Mouse (Mus musculus): ENCODE measurements around the gene Vmn2r27. TPM values are rescaled to one million over a fixed set of nuclear protein-coding genes. Genes with fewer than 3 reads are reported as not detected.

The Vmn2r27 gene
- not detected for total RNA-seq (2021)
- long read RNA-seq, experiment 1: 0 reads
- long read RNA-seq, experiment 2: 0 reads

DNA sequence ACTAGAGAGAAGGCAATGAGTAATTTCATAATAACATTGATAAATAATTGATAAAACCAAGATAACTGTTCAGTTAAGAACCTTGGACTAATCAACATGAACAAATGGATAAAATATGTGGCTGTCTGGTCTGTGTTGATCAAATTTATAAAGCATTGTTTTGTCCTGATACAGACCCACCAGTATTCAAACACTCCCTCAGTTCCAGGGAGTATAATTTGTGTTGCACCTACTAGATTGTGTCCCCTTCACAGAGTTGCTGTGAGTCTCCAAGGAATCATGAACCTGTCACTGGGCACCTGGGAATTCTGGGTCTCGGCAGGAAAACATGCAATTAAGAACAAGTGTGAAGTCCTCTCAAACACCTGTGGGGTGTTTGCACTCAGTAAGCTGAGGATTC is at the start of gene Vmn2r27:
Gene Vmn2r27 (minus strand): TSS at position 101 of the 400 bp plus-strand sequence.
- no peak for DNase-seq

DNA sequence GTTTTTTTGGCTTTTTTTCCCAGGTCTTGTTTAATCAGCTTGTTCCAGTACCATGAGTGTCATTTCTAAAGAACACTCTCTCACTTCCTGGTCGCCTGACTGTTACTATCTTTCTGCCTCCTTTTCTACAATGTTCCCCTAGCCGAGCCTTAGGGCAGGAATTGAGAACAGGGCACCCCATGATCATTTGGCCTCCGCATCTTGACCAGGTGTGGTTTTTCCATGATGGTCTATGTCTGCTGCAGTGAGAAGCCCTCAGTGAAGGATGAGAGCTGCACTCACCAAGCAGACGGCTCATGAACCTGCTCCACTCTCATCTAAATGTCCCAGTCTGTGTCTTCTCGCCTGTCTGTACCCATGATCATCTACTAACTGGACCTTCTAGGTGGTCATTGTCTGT is 46.6 kb upstream of the Vmn2r27 start:
- no peak for DNase-seq

DNA sequence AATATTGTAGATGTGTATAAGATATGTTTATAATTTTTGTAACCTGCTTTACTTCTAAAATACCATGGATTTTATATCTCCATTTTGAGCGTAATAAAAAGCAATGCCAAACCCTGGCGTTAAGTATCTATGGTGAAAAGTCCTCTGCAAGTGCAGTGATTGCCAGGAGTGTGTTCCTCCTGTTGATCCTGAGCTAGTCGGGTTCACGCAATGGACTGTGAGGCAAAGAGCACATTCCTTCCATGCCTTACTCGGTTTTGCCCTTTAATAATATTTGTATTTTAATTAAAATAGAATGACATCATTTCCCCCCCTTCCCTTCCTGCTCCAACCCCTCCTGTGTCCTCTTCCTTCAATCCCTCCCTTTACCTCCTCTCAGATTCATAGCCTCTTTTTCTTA is 46.0 kb upstream of the Vmn2r27 start:
- DNase-seq: no peak

DNA sequence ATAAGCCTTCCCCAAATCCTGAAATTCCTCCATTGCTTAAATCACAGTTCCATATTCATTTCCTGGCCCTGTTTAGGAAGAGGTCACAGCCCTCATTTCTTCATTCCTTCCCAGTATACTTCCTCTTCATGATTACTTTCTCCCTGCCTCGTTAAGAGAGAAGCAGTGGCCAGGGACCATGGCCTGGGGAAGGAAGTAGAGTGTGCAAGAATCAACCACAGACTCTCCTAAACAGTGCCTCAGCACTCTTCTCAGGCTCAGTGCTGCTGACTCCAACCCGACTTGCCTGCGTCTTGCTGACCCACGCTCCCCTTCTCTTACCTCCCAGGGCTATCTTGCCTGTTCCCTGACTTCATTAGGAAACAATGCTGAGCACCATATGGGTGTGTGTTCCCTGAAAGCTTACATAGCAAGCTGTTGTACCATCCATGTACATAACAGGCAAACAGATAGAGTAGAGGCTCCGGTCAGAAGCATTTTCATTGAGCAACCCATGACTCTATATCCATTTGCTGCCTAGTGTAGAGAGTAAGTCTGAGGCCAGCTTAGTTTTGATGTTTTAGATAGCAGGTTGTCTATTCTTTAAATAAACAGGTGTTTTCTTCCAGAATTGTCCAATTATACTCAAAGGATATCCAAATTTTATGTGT is 41.7 kb upstream of the Vmn2r27 start:
- DNase-seq: no peak

DNA sequence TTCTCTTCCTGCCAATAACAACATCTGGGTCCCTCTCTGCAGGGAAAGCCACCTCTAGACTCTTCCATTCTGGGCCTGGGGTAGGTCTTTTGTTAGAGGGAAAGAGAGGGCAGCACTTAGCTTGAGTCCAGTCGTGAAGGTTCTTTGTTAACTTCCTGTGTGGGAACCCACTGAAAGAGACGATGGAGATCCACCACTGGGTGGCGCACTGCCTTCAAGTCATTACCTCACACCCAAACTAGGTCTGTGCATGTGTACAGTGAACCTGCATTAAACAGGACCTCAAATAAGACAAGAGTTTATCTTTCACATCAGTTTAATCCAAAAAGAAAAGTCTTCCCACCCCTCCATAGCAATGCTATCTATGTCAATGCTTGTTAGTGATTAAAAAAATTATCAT is 31.0 kb upstream of the Vmn2r27 start:
- DNase-seq: peak; percentile 76

DNA sequence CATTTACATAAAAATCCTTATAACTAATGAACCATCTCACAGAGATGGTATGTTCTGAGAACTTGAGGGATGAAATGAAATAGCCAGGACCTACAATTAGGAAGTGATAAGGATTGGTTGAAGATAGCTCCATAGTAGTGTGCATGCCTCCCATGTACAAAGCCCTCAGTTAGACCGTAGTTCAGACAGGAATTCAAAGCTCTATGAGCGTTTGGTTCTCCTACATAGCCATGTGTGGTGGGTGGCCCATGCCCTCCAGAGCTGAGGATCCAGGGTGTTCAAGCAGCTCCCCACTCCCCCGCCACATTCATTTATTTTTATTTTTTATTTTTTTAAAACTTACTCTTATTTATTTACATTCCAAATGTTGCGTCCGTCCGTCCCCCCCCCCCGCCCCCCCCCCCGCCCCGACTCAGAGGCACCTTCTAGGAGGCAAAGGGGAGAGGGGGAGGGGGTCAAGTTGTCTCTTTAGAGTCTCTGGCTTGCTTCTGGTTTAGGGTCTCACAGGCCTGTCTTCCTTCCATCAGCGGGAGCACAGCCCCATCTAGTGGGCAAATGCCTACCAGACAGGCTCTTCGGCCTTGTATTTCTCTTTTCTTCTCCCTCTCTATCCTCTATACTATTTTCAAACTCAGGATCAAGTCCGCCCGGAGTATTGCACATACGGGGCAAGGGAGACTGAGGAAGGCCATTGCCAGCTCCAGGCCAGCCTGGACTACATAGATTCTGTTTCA is 28.7 kb upstream of the Vmn2r27 start:
- peak; percentile 62 for DNase-seq

DNA sequence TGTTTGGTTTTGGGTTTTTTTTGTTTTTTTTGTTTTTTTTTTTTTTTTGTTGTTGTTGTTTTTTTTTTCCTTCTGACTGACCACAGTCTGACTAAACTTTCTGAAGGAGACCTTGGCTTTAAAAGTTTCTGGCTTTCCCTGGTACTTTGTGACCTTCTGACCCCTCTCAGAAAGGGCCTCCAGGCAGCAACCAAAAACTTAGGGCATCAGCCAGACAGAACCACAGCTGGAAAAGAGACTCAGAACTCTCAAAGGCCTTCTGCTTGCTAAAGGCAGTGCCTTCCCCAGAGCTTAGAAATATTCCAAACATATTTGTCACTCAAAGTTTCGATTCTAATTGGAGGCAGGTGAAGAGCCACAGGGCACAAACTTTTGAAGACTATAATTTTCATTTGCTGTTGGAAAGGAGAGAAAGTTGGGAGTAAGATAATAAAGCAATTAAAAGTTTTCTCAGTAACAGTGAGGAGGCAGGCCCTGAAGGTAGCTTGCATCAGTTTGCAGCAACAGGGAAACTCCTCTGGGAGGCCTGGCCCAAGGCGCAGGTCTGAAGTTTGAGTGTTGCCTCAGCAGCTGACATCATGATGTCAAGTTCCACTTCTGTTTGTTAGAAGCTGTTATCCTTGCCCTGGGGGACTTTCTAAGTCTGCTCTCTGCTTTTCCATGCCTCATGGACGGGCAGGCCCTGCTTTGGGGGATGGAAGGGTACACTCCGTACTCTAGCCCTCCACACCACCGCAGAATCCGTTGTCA is 24.2 kb upstream of the Vmn2r27 start:
- DNase-seq: no peak

DNA sequence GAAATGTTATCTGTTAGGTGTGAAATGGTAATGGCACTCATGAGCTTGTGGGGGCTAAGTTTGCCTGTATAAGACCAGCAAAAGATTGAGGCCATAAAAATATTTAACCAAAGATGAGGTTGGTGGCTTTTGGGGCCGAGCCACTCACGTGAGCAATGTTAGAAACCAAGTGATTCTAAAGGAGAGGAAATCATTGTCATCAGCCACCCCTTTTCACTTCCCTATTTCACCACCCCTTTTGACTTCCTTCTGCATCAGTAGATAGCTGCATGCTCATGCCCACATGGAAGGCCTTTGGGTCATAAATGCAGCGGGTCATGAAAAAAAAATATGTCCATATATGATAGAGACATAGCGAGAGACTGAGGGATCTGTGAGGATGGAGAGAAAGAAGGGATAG is 29.5 kb downstream of the Vmn2r27 start:
- no peak for DNase-seq

DNA sequence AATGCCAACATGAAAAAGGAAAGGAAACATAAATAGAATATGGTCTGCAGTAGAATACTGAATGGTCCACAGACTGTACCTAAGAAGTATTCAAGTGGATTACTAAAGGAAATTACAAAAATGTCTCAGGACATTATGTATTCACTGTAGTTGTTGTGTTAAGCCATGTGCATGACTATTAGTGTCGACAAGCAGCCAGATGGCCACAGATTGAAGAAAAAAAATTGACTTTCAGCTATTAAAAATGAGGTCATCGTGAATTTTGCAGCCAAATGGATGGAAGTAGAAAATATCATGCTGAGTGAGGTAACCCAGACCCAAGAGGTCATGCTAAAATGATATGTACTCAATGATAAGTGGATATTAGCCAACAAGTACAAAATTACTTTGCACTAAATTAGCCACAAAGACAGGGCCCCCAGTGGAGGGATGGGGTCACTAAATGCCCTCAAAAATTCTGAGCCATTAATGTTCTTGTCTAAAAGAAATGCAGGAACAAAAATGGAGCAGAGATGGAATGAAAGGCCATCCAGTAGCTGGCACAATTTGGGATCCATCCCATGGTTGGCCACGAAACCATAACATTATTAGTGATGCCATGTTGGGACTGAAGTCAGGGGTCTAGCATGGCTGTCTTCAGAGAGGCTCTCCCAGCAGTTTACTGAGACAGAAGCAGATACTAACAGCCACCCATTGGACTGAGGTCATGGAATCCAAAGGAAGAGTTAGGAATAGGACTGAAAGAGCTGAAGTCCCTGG is 63.0 kb downstream of the Vmn2r27 start:
- no peak for DNase-seq

DNA sequence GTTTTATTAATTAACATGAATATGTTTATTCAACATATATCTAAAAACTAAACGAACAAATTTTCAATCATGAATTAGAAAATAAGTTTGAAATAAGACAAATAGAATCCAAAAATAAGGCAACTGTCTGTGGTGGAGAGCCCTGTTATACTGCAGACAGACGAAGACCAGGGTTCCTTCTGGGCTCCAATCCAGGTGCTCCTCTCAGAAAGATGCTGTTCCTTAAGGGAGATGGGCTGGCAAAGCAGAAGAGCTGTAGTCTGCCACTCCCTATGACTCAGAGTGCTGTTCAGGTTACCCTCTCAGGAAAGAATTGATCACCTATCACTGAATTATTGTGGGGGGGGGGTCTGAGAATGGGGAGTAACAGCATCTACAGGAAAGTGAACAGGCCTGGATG is 65.1 kb downstream of the Vmn2r27 start:
- no peak for DNase-seq

DNA sequence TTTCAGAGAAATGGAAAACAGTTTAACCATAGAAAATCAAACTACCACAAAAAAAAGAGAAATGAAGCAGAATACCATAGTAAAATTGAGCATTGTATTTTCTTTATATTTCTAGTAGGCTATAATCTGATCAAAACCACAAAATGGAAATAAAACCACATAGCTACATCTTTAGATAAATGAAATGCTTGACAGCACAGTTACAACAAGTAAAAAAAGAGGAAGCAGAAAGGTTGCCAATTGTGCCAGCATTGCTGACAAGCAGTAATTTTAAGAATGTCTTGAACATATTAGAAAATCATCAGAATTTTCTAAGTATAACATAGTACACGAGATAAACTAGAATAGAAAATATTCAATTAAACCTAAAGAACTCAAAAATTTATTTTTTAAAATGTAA is 81.8 kb downstream of the Vmn2r27 start:
- DNase-seq: no peak

Other genes with a start within 250 kb of the Vmn2r27 start
- not detected for gene Vmn2r26, start 207.3 kb downstream of the Vmn2r27 start, total RNA-seq (2021)
- gene Cd163, start 72.8 kb upstream of the Vmn2r27 start, total RNA-seq (2021): 10 to 100 TPM in 1 of 2 experiments, 1 to 10 TPM in 1; 9.3 to 15.8 TPM
- gene Pex5, start 183.2 kb upstream of the Vmn2r27 start, total RNA-seq (2021): 10 to 100 TPM; 25.8 to 28.3 TPM
- 1 to 10 TPM; 1.5 to 1.8 TPM for gene Clstn3, start 232.9 kb upstream of the Vmn2r27 start, total RNA-seq (2021)